Comparison of ENCODE assay signal across 9 mouse cellular contexts in genomic region chr7:52391793-52392192, GRCm38 (mm10).
DNase-seq lines count a peak whose midpoint lies in the region; ATAC-seq and TF ChIP-seq lines count a peak whose summit lies in the region.
"Had no signal": no experiment of that assay in that cellular context is flagged by ENCODE, and none has a peak within 500 bp of the region (broad histone marks: within the 10 kb centered on the region; RNA-seq: fewer than 3 reads in every experiment).

No protein-coding gene starts in this region.

- peak; percentile 21 for DNase-seq in hindbrain, embryonic 10.5 days (ENCODE audit: low spot score)
- peak; percentile 56 for DNase-seq in ES-CJ7 (ENCODE audit: low read depth, low spot score)
- DNase-seq in brain, embryonic 18.5 days (ENCODE audit: low read depth, low spot score), result peak; percentile 28
- DNase-seq in limb, embryonic 11.5 days (ENCODE audit: low spot score), result peak; percentile 48
- DNase-seq in stomach, postnatal 0 days (ENCODE audit: low spot score), result peak; percentile 15
- no peak for DNase-seq in gastrocnemius, postnatal 14 days

- H3K27me3 ChIP-seq in hindbrain, embryonic 10.5 days (ENCODE audit: insufficient read depth, poor library complexity, severe bottlenecking), result no peaks in the 10 kb centered on the region
- H3K27me3 ChIP-seq in hindbrain, embryonic 12.5 days, result no peaks in the 10 kb centered on the region
- no peaks in the 10 kb centered on the region for H3K27me3 ChIP-seq in limb, embryonic 11.5 days (ENCODE audit: control insufficient read depth, insufficient read depth, low read length)
- H3K27me3 ChIP-seq in stomach, postnatal 0 days (ENCODE audit: control insufficient read depth, insufficient read depth, low read length), result no peaks in the 10 kb centered on the region
- H3K27me3 ChIP-seq: neural tube, embryonic 13.5 days had no signal

- no peaks in the 10 kb centered on the region for H3K9me3 ChIP-seq in hindbrain, embryonic 10.5 days
- no peaks in the 10 kb centered on the region for H3K9me3 ChIP-seq in hindbrain, embryonic 12.5 days (replicated peaks)
- no peaks in the 10 kb centered on the region for H3K9me3 ChIP-seq in limb, embryonic 11.5 days (ENCODE audit: control insufficient read depth, low read length)
- no peaks in the 10 kb centered on the region for H3K9me3 ChIP-seq in stomach, postnatal 0 days (ENCODE audit: control insufficient read depth, low read length)
- H3K9me3 ChIP-seq: neural tube, embryonic 13.5 days had no signal

- no peak for TF ChIP-seq EP300 in stomach, postnatal 0 days (optimal IDR thresholded peaks at IDR 0.05)

- H3K9ac ChIP-seq in hindbrain, embryonic 12.5 days, result no peak overlapping the region
- H3K9ac ChIP-seq in limb, embryonic 11.5 days (ENCODE audit: low read length), result no peak overlapping the region
- no peak overlapping the region for H3K9ac ChIP-seq in stomach, postnatal 0 days (ENCODE audit: low read length)
- H3K9ac ChIP-seq: neural tube, embryonic 13.5 days had no signal

- WGBS in hindbrain, embryonic 10.5 days, result 29% methylated on average over 2 of the region's 2 CpGs
- 31% methylated on average over 2 of the region's 2 CpGs for WGBS in hindbrain, embryonic 12.5 days
- WGBS in limb, embryonic 11.5 days, result 27% methylated on average over 2 of the region's 2 CpGs
- WGBS in stomach, postnatal 0 days, result 26% methylated on average over 2 of the region's 2 CpGs

- no peak overlapping the region for H3K4me2 ChIP-seq in hindbrain, embryonic 12.5 days (replicated peaks)
- H3K4me2 ChIP-seq in limb, embryonic 11.5 days (ENCODE audit: low read depth, severe bottlenecking), result no peak overlapping the region
- H3K4me2 ChIP-seq in stomach, postnatal 0 days (replicated peaks; ENCODE audit: low read depth), result no peak overlapping the region
- H3K4me2 ChIP-seq: neural tube, embryonic 13.5 days had no signal

- no peak for ATAC-seq in hindbrain, embryonic 12.5 days (ENCODE audit: low FRiP score)
- peak; percentile 73; the same call in 1 of the 2 replicates for ATAC-seq in frontal cortex, adult (ENCODE audit: low TSS enrichment)
- ATAC-seq in limb, embryonic 11.5 days (ENCODE audit: insufficient number of reproducible peaks, low FRiP score, low TSS enrichment, low read depth), result no peak
- no peak for ATAC-seq in stomach, postnatal 0 days (ENCODE audit: low FRiP score, low TSS enrichment)

- no peaks in the 10 kb centered on the region for H3K36me3 ChIP-seq in hindbrain, embryonic 10.5 days
- no peaks in the 10 kb centered on the region for H3K36me3 ChIP-seq in hindbrain, embryonic 12.5 days
- H3K36me3 ChIP-seq in limb, embryonic 11.5 days (ENCODE audit: control insufficient read depth, insufficient read depth, low read length), result no peaks in the 10 kb centered on the region
- no peaks in the 10 kb centered on the region for H3K36me3 ChIP-seq in stomach, postnatal 0 days (ENCODE audit: control insufficient read depth, insufficient read depth, low read length)
- H3K36me3 ChIP-seq: neural tube, embryonic 13.5 days had no signal

- H3K4me3 ChIP-seq in hindbrain, embryonic 10.5 days, result no peak overlapping the region
- no peak overlapping the region for H3K4me3 ChIP-seq in hindbrain, embryonic 12.5 days
- H3K4me3 ChIP-seq in limb, embryonic 11.5 days (ENCODE audit: low read depth, low read length), result no peak overlapping the region
- H3K4me3 ChIP-seq in stomach, postnatal 0 days (ENCODE audit: low read depth, low read length), result no peak overlapping the region
- H3K4me3 ChIP-seq: neural tube, embryonic 13.5 days had no signal

- intact Hi-C loops in gastrocnemius, postnatal 14 days (cut with DNase I; ENCODE audit: low total_unique reads), result no loop called here

- no peaks in the 10 kb centered on the region for H3K4me1 ChIP-seq in hindbrain, embryonic 10.5 days (replicated peaks)
- H3K4me1 ChIP-seq in hindbrain, embryonic 12.5 days, result no peaks in the 10 kb centered on the region
- no peaks in the 10 kb centered on the region for H3K4me1 ChIP-seq in limb, embryonic 11.5 days (ENCODE audit: control insufficient read depth, insufficient read depth, low read length)
- no peaks in the 10 kb centered on the region for H3K4me1 ChIP-seq in stomach, postnatal 0 days (replicated peaks; ENCODE audit: control insufficient read depth, insufficient read depth)
- H3K4me1 ChIP-seq: neural tube, embryonic 13.5 days had no signal

- no peak overlapping the region for H3K27ac ChIP-seq in hindbrain, embryonic 10.5 days
- no peak overlapping the region for H3K27ac ChIP-seq in hindbrain, embryonic 12.5 days
- no peak overlapping the region for H3K27ac ChIP-seq in limb, embryonic 11.5 days (replicated peaks; ENCODE audit: low read depth, low read length)
- no peak overlapping the region for H3K27ac ChIP-seq in stomach, postnatal 0 days (replicated peaks)
- H3K27ac ChIP-seq: neural tube, embryonic 13.5 days had no signal

- TF ChIP-seq CTCF in stomach, postnatal 0 days (IDR thresholded peaks at IDR 0.05; ENCODE audit: low read depth), result peak; percentile 84
